Mouse (Mus musculus): ENCODE results near the gene Vsig8. TPM values are rescaled to one million over a fixed set of nuclear protein-coding genes. Genes with fewer than 3 reads are reported as not detected.
A peak's percentile ranks its signal among the peaks of the same experiment; 100 is the strongest.

Gene Vsig8
- polyA plus RNA-seq, 1 experiment: 0.19 TPM

DNA sequence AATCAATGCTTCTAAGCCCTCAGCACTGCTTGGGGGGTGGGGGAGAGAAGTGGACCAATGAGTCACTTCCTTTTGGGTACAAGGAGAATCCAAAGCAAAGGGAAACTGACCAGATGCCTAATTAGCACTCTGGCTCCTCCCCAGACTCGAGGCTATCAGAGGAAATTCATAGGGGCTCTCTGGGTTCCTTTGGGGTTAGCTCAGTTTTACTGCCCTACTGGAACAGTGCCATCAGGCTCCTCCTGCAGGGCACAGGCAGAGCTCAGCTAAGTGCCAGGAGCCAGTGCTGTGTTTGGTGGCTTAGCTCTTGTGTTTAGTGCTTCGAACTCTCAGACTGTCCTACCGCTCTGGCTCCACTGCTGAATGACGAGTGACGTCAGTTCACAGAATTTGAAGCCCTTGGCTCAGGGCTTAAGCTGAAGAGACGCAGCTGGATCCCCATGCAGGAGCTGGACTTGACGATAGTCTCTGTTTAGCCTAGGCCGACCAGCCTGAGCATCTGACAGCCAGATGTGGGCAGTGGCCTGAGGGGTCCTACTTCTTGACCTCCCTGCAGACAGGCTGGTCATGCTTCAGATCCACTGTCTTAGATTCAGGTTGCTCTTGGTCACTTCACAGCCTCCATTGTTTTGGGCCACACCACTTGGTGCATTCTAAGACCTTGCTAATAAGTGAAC lies 25.1 kb upstream of the Vsig8 start:
- TF ChIP-seq CTCF (IDR thresholded peaks at IDR 0.05; ENCODE audit: borderline replicate concordance, extremely low read depth, insufficient read depth, insufficient read length) (no peak), POLR2A (IDR thresholded peaks at IDR 0.05; ENCODE audit: borderline replicate concordance, extremely low read depth, insufficient read depth, insufficient read length, poor library complexity, severe bottlenecking) (no peak)
- DNase-seq (ENCODE audit: low read depth): peak; percentile 54

DNA sequence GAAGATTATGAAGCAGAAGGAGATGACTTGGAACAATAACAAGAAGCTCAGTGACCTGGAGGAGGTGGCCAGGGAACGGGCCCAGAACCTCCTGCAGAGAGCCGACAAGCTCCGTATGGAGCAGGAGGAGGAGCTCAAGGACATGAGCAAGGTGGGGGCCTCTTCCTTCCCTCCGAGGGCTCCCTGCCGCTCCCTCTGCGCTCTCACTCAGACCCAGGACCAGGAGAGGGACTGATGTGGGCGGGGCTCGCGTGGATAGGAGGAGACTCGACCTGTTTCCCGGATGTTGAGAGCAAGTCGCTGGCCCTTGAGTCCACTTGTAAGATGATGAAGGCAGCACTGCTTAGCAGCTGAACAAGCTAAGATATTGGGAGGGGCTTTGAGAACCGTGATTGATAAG lies 23.2 kb upstream of the Vsig8 start:
- TF ChIP-seq CTCF (IDR thresholded peaks at IDR 0.05; ENCODE audit: borderline replicate concordance, extremely low read depth, insufficient read depth, insufficient read length) (no peak), POLR2A (IDR thresholded peaks at IDR 0.05; ENCODE audit: borderline replicate concordance, extremely low read depth, insufficient read depth, insufficient read length, poor library complexity, severe bottlenecking) (no peak)
- peak; percentile 76 for DNase-seq (ENCODE audit: low read depth)

DNA sequence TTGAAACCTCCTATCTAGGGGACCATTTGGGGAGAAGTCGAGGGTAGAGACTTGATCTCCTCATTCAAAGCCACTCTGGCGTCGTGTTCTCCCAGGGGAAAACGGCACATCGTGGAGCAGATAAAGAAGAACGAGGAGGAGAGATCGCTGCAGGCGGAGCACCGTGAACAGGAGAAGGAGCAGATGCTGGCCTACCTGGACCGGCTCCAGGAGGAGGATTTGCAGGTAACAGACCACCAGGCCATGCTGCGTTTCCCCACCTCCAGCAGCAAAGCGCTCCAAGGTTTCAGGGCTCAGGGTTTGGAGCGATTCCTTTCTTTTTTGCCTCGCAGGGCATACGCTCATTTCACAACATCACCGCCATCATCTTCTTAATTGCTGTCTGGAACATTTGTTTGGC lies 20.6 kb upstream of the Vsig8 start:
- no peak for DNase-seq (ENCODE audit: low read depth)

DNA sequence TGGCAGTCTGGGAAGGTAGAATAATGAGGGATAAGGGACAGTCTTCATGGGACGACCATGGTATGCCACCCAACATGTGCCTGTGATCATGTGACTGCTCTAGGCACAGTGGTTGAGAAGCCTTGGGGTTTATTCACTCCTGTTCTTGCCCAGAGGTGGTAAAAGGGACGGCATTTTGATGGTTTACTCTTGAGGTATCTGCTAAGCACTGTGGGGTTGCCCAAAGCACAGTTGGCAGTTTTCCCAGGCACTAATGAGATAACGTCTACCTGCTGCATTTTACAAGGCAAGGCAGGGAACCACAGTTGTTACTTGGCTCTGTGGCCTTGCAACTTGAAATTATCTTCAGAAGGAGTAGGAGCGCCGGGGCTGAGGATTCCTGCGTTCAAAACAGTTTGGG lies 15.9 kb upstream of the Vsig8 start:
- peak; percentile 55 for DNase-seq (ENCODE audit: low read depth)
- TF ChIP-seq CTCF (IDR thresholded peaks at IDR 0.05; ENCODE audit: borderline replicate concordance, extremely low read depth, insufficient read depth, insufficient read length): no peak
- TF ChIP-seq POLR2A (IDR thresholded peaks at IDR 0.05; ENCODE audit: borderline replicate concordance, extremely low read depth, insufficient read depth, insufficient read length, poor library complexity, severe bottlenecking): no peak

More for the DNA sequence above, 20.6 kb upstream of the Vsig8 start:
- TF ChIP-seq CTCF (IDR thresholded peaks at IDR 0.05; ENCODE audit: borderline replicate concordance, extremely low read depth, insufficient read depth, insufficient read length): no peak
- no peak for TF ChIP-seq POLR2A (IDR thresholded peaks at IDR 0.05; ENCODE audit: borderline replicate concordance, extremely low read depth, insufficient read depth, insufficient read length, poor library complexity, severe bottlenecking)

DNA sequence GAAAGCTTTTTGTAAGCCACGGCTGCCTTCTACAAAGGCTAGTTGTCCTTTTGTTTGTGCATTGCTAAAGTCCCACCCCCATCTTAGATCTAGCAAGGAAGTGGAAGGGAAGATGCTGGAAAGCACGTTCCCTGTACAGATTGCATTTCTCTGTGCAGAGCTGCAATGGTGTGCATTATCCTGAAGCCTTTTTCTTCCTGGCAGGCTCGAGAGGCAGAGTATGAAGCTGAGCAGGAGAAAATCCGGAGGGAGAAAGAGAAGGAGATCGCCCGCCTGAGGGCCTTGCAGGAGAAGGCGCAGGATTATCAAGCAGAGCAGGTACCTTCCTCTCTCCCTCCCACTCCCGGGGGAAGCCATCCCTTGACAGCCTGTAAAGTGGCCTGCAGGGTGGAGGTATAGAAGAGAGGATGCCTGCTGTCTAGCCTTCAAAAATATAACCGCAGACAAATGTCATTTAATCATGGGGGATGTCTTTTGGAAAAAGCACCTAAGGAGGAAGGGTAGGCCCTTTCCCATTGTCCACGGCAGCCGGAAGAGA lies 15.4 kb upstream of the Vsig8 start:
- peak; percentile 44 for DNase-seq (ENCODE audit: low read depth)
- TF ChIP-seq CTCF (IDR thresholded peaks at IDR 0.05; ENCODE audit: borderline replicate concordance, extremely low read depth, insufficient read depth, insufficient read length) (no peak), POLR2A (IDR thresholded peaks at IDR 0.05; ENCODE audit: borderline replicate concordance, extremely low read depth, insufficient read depth, insufficient read length, poor library complexity, severe bottlenecking) (no peak)

DNA sequence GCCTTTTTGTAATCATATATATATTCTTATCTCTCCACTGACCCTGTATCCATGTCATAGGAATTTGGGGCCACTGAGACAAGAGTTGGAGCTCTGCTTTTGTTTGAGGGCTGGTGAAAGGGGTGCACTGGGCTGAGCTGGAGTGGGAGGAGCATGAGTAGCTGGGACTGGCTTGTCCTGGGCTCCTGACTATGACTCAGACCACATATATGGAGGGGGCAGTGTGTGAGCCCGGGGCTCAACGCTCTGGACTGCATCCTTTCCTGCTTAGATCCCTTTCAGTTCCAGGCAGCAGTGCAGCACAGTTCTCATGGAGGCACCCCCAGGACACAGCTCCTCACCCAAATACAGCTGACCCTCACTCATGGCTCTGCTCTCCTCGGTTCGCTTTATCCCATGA lies 9.7 kb upstream of the Vsig8 start:
- no peak for DNase-seq (ENCODE audit: low read depth)
- TF ChIP-seq POLR2A (IDR thresholded peaks at IDR 0.05; ENCODE audit: borderline replicate concordance, extremely low read depth, insufficient read depth, insufficient read length, poor library complexity, severe bottlenecking): no peak
- no peak for TF ChIP-seq CTCF (IDR thresholded peaks at IDR 0.05; ENCODE audit: borderline replicate concordance, extremely low read depth, insufficient read depth, insufficient read length)

DNA sequence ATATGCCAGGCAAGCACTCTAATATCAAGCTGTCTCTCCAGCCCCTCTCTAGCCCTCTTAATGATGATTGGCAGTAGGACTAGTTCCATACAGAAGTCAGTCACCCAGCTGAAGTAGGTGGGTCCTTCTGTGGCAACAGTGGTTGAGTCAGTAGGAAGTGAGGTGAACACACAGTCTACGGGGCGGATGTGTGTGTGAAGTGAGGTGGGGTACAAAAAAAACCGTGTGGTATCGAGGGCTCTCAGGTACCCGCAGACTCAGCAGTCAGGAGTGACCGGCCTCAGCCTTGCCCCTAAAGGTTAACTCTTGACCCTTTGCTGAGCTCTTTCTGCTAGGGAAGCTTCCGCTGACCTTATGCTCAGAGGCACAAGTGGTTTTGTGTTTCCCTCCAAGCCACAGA lies 7.2 kb upstream of the Vsig8 start:
- no peak for DNase-seq (ENCODE audit: low read depth)
- TF ChIP-seq CTCF (IDR thresholded peaks at IDR 0.05; ENCODE audit: borderline replicate concordance, extremely low read depth, insufficient read depth, insufficient read length) (no peak), POLR2A (IDR thresholded peaks at IDR 0.05; ENCODE audit: borderline replicate concordance, extremely low read depth, insufficient read depth, insufficient read length, poor library complexity, severe bottlenecking) (no peak)

DNA sequence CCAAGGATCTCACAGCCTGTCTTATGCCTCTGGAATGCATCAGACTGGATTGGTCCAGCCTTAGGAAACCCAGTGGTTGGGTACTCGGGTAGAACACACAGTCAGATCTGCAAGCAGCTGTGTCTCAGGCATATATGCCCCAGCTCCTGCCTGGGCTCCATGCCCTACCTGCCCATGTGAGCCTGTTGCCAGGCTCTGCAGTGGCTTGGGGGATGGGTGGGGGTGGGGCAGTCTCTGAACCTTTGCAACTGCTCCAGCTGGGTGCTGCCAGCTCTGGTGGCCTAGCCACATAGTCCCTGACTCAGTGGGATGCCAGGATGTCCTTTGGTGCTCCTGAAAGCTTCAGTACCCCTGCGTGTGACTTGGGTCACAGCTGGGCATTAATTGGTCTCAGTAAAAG lies 6.4 kb upstream of the Vsig8 start:
- TF ChIP-seq CTCF (IDR thresholded peaks at IDR 0.05; ENCODE audit: borderline replicate concordance, extremely low read depth, insufficient read depth, insufficient read length) (no peak), POLR2A (IDR thresholded peaks at IDR 0.05; ENCODE audit: borderline replicate concordance, extremely low read depth, insufficient read depth, insufficient read length, poor library complexity, severe bottlenecking) (no peak)

DNA sequence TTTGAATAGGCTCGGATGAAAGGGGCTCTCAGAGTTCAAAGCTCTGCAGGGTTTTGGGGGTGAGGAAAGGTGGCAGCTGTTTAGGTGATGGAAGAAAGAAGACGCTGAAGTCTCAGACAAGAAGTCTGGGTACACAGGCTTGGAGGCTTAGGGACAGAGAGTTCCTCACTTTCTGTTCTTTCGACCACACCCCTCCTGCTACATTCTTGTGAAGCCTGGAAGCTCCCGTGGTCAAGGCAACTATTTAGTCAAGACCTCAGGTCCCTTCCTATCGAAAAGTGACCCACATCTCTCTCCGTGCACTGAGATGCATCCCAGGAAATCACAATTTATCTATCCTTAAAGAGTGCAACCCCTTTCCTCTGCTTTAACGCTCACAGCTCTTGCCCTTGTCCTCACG lies 6.0 kb upstream of the Vsig8 start:
- TF ChIP-seq CTCF (IDR thresholded peaks at IDR 0.05; ENCODE audit: borderline replicate concordance, extremely low read depth, insufficient read depth, insufficient read length) (no peak), POLR2A (IDR thresholded peaks at IDR 0.05; ENCODE audit: borderline replicate concordance, extremely low read depth, insufficient read depth, insufficient read length, poor library complexity, severe bottlenecking) (no peak)

More for the DNA sequence above, 6.4 kb upstream of the Vsig8 start:
- DNase-seq (ENCODE audit: low read depth): no peak

DNA sequence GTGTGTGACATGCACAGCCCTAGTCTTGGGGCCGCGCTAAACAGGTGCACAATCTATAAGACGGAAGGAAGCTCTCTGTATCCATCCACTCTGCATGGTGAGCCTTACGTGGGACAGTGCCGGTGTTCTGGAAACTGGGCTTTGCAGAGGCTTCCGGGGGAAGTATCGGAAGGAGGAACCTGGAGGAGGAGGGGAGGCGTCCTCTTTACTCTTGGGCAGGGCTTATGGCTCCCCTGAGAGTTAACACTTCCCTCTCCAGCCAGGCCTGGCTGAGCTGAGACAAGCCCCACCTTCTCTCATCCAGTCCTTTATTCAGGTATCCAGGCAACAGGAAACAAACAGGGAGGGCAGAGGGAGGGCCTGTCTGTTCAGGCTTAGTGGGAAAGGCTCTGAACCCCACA lies 5.2 kb upstream of the Vsig8 start:
- DNase-seq (ENCODE audit: low read depth): peak; percentile 91
- no peak for TF ChIP-seq POLR2A (IDR thresholded peaks at IDR 0.05; ENCODE audit: borderline replicate concordance, extremely low read depth, insufficient read depth, insufficient read length, poor library complexity, severe bottlenecking)
- no peak for TF ChIP-seq CTCF (IDR thresholded peaks at IDR 0.05; ENCODE audit: borderline replicate concordance, extremely low read depth, insufficient read depth, insufficient read length)

More for the DNA sequence above, 6.0 kb upstream of the Vsig8 start:
- no peak for DNase-seq (ENCODE audit: low read depth)

DNA sequence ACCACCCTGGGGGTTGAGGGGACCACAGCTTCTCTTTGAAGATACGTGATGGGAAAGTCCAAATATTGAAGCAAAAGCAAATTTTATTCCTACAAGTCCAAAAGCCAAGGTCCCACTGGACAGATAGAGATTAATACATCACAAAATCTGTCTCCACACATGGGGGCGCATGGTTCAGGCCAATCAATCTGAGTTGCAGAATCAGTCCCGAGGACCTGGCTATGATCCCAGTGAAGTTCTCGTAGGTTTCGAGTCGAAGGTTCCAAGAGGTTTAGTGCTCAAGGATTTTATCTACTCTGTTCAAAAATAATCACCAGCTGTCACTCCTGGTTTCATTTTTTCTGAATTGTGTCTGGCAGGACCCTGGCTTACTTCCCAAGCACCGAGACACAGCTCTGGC lies 4.7 kb upstream of the Vsig8 start:
- TF ChIP-seq CTCF (IDR thresholded peaks at IDR 0.05; ENCODE audit: borderline replicate concordance, extremely low read depth, insufficient read depth, insufficient read length): no peak
- no peak for TF ChIP-seq POLR2A (IDR thresholded peaks at IDR 0.05; ENCODE audit: borderline replicate concordance, extremely low read depth, insufficient read depth, insufficient read length, poor library complexity, severe bottlenecking)
- DNase-seq (ENCODE audit: low read depth): peak; percentile 28

DNA sequence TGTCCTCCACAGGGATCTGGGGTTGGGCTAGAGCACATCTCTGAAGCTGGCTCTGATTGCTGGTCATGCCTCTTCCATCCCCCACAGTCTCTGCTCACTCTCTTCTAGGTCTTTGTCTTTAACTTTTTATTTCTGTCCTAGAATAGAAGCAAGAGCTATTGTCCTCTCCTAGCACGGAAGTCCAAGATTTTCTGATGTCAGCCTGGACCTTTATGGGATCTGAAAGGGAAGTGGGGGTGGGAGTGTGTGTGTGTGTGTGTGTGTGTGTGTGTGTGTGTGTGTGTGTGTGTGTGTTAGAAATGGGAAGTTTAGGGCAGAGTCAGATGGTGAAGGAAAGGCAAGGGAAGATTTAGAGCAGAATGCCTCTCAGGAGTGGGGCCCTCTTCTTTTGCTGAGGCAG lies 3.1 kb upstream of the Vsig8 start:
- TF ChIP-seq CTCF (IDR thresholded peaks at IDR 0.05; ENCODE audit: borderline replicate concordance, extremely low read depth, insufficient read depth, insufficient read length): no peak
- TF ChIP-seq POLR2A (IDR thresholded peaks at IDR 0.05; ENCODE audit: borderline replicate concordance, extremely low read depth, insufficient read depth, insufficient read length, poor library complexity, severe bottlenecking): no peak
- no peak for DNase-seq (ENCODE audit: low read depth)
